Mouse (Mus musculus) kidney, adult 2 months (tissue): ENCODE measurements around the gene Ccdc85b. TPM values are rescaled to one million over a fixed set of nuclear protein-coding genes. Genes with fewer than 3 reads are reported as not detected.

Source experiments
- DNase-seq: peaks from one replicate; pipeline ENCODE4 v3.0.0; 2021
- H3K27ac ChIP-seq: fragments of 200-500 bp; 2 replicates; pipeline ENCODE4 v1.5.1; 2012; ENCODE audit warnings: low read depth, low read length, control low read depth, inconsistent platforms; ENCODE audit not compliant: insufficient read depth
- H3K27me3 ChIP-seq: fragments of 200-500 bp; replicated peaks from 2 replicates; pipeline ENCODE4 v1.6.1; 2012; ENCODE audit warnings: mild to moderate bottlenecking, moderate library complexity, low read length, inconsistent platforms; ENCODE audit not compliant: control insufficient read depth, insufficient read depth
- H3K36me3 ChIP-seq: fragments of 200-500 bp; 2 replicates; pipeline ENCODE4 v1.6.1; 2012; ENCODE audit warnings: mild to moderate bottlenecking, moderate library complexity, low read length, inconsistent platforms; ENCODE audit not compliant: control insufficient read depth, insufficient read depth
- H3K4me1 ChIP-seq: fragments of 200-500 bp; 2 replicates; pipeline ENCODE4 v1.6.1; 2011; ENCODE audit warnings: low read length; ENCODE audit not compliant: control insufficient read depth, insufficient read depth
- H3K4me3 ChIP-seq: fragments of 200-500 bp; 2 replicates; pipeline ENCODE4 v1.5.1; 2011; ENCODE audit warnings: mild to moderate bottlenecking, low read depth, low read length, control low read depth; ENCODE audit not compliant: insufficient read depth
- CTCF ChIP-seq: fragments of 200-500 bp; conservative IDR thresholded peaks from 2 replicates; pipeline ENCODE4 v1.5.1; 2011; ENCODE audit warnings: low read depth, mild to moderate bottlenecking, control low read depth, low read length, moderate library complexity, mixed read lengths; ENCODE audit not compliant: insufficient read depth, insufficient read length
- POLR2A ChIP-seq: fragments of 200-500 bp; IDR thresholded peaks from one replicate; pipeline ENCODE4 v1.6.1; 2011; ENCODE audit warnings: low read depth, low read length, control low read depth
- WGBS: fragments of 180-500 bp; shearing (Covaris S2); methylation state at CpG from one replicate; pipeline ENCODE4 v1.1.7; 2018; 5-methylcytosine and 5-hydroxymethylcytosine counted together
- polyA plus RNA-seq: library from polyadenylated mRNA; depleted of rRNA; stranded (reverse); fragments of >200 nt; gene quantifications from 2 replicates; pipeline ENCODE4 v1.2.3, GENCODE M21; 2012

Ccdc85b gene
- polyA plus RNA-seq, 1 experiment: 5.0 TPM

- peaks cover 4% of the 10 kb centered on the region for H3K27me3 ChIP-seq
- TF ChIP-seq CTCF (no peak), POLR2A (no peak)
- H3K27ac ChIP-seq: no peak overlapping the region
- H3K4me1 ChIP-seq: 0 out of 2 replicates have a peak, but pooled peaks cover 10% of the 10 kb centered on the region
- no peak overlapping the region for H3K4me3 ChIP-seq
- WGBS: 14% methylated on average over 7 of the region's 7 CpGs
- DNase-seq: peak; percentile 74
- no peaks in the 10 kb centered on the region for H3K36me3 ChIP-seq
Observed at GRCm38 (mm10) chr19:5444954-5445353, 12.7 kb downstream of the Ccdc85b start.

- H3K4me1 ChIP-seq: 0 out of 2 replicates have a peak, but pooled peaks cover 10% of the 10 kb centered on the region
- no peaks in the 10 kb centered on the region for H3K36me3 ChIP-seq
- TF ChIP-seq CTCF: no peak
- TF ChIP-seq POLR2A: no peak
- no peak overlapping the region for H3K4me3 ChIP-seq
- 58% methylated on average over 9 of the region's 9 CpGs for WGBS
- no peak overlapping the region for H3K27ac ChIP-seq
- no peak for DNase-seq
- H3K27me3 ChIP-seq: peaks cover 4% of the 10 kb centered on the region
Observed at GRCm38 (mm10) chr19:5444371-5444908, 13.3 kb downstream of the Ccdc85b start.

DNA sequence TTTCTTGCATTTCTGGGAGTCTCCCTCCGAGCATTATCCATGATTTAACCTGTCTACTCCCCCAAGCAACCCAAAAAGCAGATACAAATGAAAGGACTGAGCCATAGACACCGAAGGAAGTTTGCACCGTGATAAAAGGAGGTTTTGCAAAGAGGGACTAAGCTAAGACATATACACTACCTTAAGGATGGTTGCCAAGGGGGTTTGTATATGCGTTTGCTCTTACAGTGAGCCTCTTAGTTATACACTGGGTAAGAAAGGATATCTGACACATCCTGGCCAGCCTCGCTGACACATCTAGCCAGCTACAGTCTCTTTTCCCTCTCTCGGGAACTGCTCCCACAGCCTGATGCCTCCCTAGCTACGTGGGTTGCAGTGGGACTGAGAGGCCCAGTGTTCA, 23.7 kb downstream of the Ccdc85b start:
- DNase-seq: no peak
- H3K27ac ChIP-seq: peak overlapping the region; percentile 10; the same call in 1 of the 2 replicates
- H3K4me1 ChIP-seq: peaks cover 9% of the 10 kb centered on the region; the same call in 1 of the 2 replicates
- no peak for TF ChIP-seq POLR2A
- no peak overlapping the region for H3K4me3 ChIP-seq
- 69% methylated on average over 7 of the region's 7 CpGs for WGBS
- H3K36me3 ChIP-seq: no peaks in the 10 kb centered on the region
- H3K27me3 ChIP-seq: no peaks in the 10 kb centered on the region

DNA sequence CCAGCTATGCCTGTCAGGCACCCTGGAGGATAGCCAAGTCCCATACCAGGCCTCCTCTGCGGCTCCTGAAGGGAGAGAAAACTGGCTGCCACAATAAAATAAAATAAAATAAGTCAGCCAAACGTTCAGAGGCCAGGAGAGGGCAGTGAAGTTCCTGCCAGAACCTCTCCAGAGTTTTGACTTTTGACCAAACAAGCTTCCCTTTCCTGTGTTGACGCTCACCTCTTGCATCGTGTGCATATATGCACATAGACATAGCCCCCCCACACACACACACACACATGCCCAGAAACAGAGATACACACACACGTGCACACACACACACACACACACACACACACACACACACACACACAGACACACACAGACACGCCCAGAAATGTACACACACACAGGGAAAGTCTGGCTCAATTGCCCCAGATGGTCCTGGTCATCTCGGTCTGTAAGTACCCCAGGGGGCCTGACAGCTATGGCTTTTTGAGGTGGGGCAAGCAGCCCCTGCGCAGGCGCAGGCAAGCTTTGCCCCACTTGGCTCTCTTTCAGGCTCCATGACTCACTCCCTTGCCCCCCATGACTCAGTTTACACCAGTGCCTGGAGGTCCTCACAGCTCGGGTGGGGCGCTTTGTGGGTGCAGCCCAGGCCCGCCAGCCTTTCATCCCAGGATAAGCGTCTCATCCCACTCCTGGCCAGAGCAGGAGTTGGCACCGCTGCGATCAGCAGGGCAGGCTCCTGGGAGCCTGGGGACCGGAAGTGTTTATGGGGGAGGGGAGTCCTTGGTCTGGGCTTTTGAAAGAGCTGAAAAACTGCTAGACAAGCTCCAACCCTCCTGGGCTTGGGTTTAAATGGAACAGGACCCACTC, 24.5 kb downstream of the Ccdc85b start:
- H3K27me3 ChIP-seq: no peaks in the 10 kb centered on the region
- WGBS: 2% methylated on average over 16 of the region's 16 CpGs
- DNase-seq: peak; percentile 83
- peak overlapping the region; percentile 49 for H3K27ac ChIP-seq
- H3K36me3 ChIP-seq: no peaks in the 10 kb centered on the region
- TF ChIP-seq CTCF: peak; percentile 65
- no peak for TF ChIP-seq POLR2A
- peak overlapping the region; percentile 48 for H3K4me3 ChIP-seq
- H3K4me1 ChIP-seq: peaks cover 9% of the 10 kb centered on the region; the same call in 1 of the 2 replicates

DNA sequence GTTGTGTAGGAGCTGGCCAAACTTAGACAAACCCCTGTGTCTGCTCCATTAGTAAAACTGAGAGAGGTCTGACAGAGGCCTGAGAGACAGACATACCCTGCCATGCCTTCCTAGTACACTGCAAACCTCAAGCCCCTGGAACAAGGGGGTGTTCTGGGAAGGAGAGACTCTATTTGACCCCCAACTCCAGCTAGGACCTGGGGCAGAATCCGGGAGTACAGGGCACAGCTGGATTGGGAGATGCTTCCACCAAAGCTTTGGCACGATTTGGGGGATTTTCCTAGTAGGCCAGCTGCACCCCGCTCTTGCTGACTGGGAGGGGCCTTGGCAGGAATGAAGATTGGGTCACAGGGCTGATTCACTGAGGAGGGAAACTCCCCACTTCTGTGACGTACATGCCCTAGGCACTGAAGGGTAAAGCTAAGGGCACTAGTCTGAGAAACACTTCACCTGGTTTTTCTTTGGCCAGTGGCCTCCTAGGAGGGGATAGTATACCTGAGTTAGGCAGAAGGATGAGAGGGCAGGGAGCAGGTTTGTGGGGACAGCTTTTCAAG, 25.7 kb downstream of the Ccdc85b start:
- no peak for DNase-seq
- peaks cover 9% of the 10 kb centered on the region; the same call in 1 of the 2 replicates for H3K4me1 ChIP-seq
- no peak overlapping the region for H3K27ac ChIP-seq
- H3K4me3 ChIP-seq: no peak overlapping the region
- no peaks in the 10 kb centered on the region; the same call in 1 of the 2 replicates for H3K36me3 ChIP-seq
- WGBS: 81% methylated on average over 4 of the region's 4 CpGs
- H3K27me3 ChIP-seq: no peaks in the 10 kb centered on the region
- TF ChIP-seq POLR2A (no peak), CTCF (no peak)

GRCm38 (mm10) chr19:5430408-5430807, 27.3 kb downstream of the Ccdc85b start:
- Histone ChIP-seq H3K27ac (no peak overlapping the region), H3K4me1 (peaks cover 20% of the 10 kb centered on the region), H3K36me3 (no peaks in the 10 kb centered on the region; the same call in 1 of the 2 replicates), H3K27me3 (no peaks in the 10 kb centered on the region), H3K4me3 (no peak overlapping the region)
- WGBS: 73% methylated on average over 1 of the region's 1 CpGs
- TF ChIP-seq CTCF (no peak), POLR2A (no peak)
- no peak for DNase-seq

DNA sequence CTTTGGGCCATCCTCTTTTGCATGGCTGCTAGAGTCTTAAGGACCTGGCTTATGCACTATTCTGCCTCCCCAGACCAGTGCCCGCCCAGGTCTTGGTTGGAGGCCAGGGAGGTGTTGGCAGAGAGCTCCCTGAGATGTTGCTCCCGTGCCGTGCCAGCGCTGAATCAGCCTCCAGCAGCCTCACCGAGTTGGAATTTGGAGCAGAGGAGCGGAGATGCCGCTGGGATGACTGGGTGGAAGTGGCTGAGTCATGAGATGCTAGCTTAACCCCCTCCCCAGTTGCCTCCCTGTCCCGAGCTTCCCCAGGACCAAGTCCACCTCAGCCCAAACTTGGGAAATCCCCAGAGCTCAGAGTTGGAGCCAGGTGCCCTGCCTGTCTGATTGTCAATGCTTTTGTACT, 27.9 kb downstream of the Ccdc85b start:
- DNase-seq: peak; percentile 92
- Histone ChIP-seq H3K4me1 (peaks cover 20% of the 10 kb centered on the region), H3K27me3 (no peaks in the 10 kb centered on the region), H3K36me3 (no peaks in the 10 kb centered on the region; the same call in 1 of the 2 replicates), H3K27ac (no peak overlapping the region), H3K4me3 (no peak overlapping the region)
- WGBS: 42% methylated on average over 8 of the region's 8 CpGs
- TF ChIP-seq POLR2A (no peak), CTCF (no peak)
